Mouse (Mus musculus) brain, embryonic 14.5 days (tissue): Measurements from ENCODE around the gene Prss40.

ENCODE experiments used
- CTCF ChIP-seq: fragments of 200-500 bp; IDR thresholded peaks from 2 replicates; pipeline ENCODE4 v1.5.1; 2012; ENCODE audit warnings: inconsistent platforms, mild to moderate bottlenecking, moderate library complexity, borderline replicate concordance; ENCODE audit not compliant: insufficient read depth, insufficient read length; ENCODE audit errors: extremely low read depth
- POLR2A ChIP-seq: fragments of 200-500 bp; IDR thresholded peaks from 2 replicates; pipeline ENCODE4 v1.6.1; 2012; ENCODE audit warnings: mild to moderate bottlenecking, inconsistent platforms, borderline replicate concordance; ENCODE audit not compliant: poor library complexity, insufficient read depth, insufficient read length, severe bottlenecking; ENCODE audit errors: extremely low read depth

DNA sequence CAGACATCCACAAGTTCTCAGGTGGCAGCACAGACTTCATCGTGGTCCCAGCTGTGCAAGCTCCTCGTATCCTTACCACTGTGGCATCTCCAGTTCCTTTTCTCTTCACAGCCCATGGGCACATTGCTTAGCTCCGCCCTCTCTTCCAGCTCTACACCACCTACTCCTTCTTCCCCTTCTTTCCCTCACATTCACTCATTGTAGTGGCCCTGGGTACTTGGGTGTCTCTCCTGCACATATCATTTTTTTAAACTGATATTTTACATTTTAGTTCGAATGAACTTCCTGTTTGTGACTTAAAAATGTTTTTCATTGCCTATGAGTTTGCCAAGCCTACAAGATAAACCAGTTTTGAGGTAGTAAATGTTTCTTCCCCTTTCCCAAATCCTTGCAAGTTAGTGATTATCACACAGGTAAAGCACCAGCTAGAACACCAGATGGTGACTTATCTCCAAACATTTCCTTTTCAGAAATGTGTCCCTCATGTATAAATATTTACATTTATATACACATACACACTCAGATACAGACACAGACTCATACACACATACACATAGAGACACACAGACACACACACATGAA lies 54.7 kb downstream of the Prss40 start:
- TF ChIP-seq CTCF (no peak), POLR2A (no peak)
